Comparison of ENCODE assay signal across 9 mouse cellular contexts in the genomic region with DNA sequence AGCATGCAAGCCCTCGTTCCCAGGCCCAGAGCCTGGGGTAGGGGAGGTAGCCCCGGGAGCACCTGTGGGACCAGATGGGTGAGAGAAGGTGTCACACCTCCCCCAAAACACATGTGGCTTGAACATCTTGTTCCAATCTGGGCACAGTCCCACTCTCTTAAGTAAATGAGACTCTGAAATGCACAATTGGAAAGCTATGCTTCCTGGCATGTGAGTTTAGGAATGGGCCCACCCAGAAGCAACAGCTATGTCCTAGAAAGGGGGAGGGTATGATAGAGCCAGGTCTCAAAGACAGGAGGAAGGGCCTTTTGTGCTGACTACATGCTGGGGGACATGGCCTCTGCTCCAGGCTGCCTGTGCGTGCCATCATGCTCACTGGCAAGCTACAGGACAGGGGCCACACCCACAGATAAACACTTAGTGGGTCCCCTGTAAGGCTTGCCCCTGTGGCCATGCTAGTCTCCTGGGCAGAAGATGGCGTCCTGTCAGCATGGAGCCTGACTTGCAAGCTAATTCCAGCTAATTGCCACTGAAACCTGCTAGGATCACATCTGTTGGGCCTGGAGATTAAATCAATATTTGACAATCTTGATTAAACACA.
DNase-seq lines count a peak whose midpoint lies in the region; ATAC-seq and TF ChIP-seq lines count a peak whose summit lies in the region.
"Had no signal": no experiment of that assay in that cellular context is flagged by ENCODE, and none has a peak within 500 bp of the region (broad histone marks: within the 10 kb centered on the region; RNA-seq: fewer than 3 reads in every experiment).

No protein-coding gene starts in this region.

- no peak overlapping the region for H3K4me3 ChIP-seq in gastrocnemius, adult 2 months
- no peak overlapping the region for H3K4me3 ChIP-seq in hindbrain, embryonic 12.5 days
- no peak overlapping the region for H3K4me3 ChIP-seq in stomach, embryonic 16.5 days (replicated peaks; ENCODE audit: low read length)
- H3K4me3 ChIP-seq: liver, embryonic 13.5 days had no signal

- intact Hi-C loops in gastrocnemius, adult 2 months (cut with DNase I) = no loop called here

- peak; percentile 47 for ATAC-seq in hindbrain, embryonic 12.5 days (ENCODE audit: low FRiP score)
- ATAC-seq in megakaryocyte-erythroid progenitor cell, adult 5-6 weeks (replicated peaks; ENCODE audit: low FRiP score, low TSS enrichment, poor library complexity, severe bottlenecking) = peak; percentile 38; the same call in 1 of the 2 replicates
- peak; percentile 34; the same call in 1 of the 2 replicates for ATAC-seq in stomach, embryonic 16.5 days (ENCODE audit: insufficient read depth, low FRiP score)
- no peak for ATAC-seq in activated CD4-positive, CD25-positive, alpha-beta regulatory T cell, adult 4 months

- no peak overlapping the region for H3K9ac ChIP-seq in hindbrain, embryonic 12.5 days
- H3K9ac ChIP-seq in stomach, embryonic 16.5 days (ENCODE audit: low read length) = 0 out of 2 replicates have a peak overlapping the region, but pooled peaks have one; percentile 52
- H3K9ac ChIP-seq: liver, embryonic 13.5 days had no signal

- DNase-seq in gastrocnemius, adult 2 months = peak; percentile 14
- no peak for DNase-seq in gastrocnemius, adult 8-10 months (ENCODE audit: low spot score in 2 of 2)
- no peak for DNase-seq in kidney, postnatal 10 days
- DNase-seq in layer of hippocampus, adult 9-10 months (ENCODE audit: low spot score) = no peak
- DNase-seq: liver, embryonic 13.5 days had no signal

- TF ChIP-seq CTCF in gastrocnemius, adult 2 months (IDR thresholded peaks at IDR 0.05) = no peak

- no peaks in the 10 kb centered on the region for H3K27me3 ChIP-seq in hindbrain, embryonic 12.5 days
- H3K27me3 ChIP-seq in stomach, embryonic 16.5 days (ENCODE audit: control insufficient read depth, insufficient read depth, low read length) = no peaks in the 10 kb centered on the region
- H3K27me3 ChIP-seq: liver, embryonic 13.5 days had no signal

- no peak overlapping the region for H3K27ac ChIP-seq in gastrocnemius, adult 2 months
- no peak overlapping the region for H3K27ac ChIP-seq in hindbrain, embryonic 12.5 days
- peak overlapping the region; percentile 79 for H3K27ac ChIP-seq in stomach, embryonic 16.5 days (ENCODE audit: low read length)
- H3K27ac ChIP-seq: liver, embryonic 13.5 days had no signal

- no peaks in the 10 kb centered on the region for H3K36me3 ChIP-seq in hindbrain, embryonic 12.5 days
- no peaks in the 10 kb centered on the region for H3K36me3 ChIP-seq in stomach, embryonic 16.5 days (ENCODE audit: control insufficient read depth, insufficient read depth, low read length)
- H3K36me3 ChIP-seq: liver, embryonic 13.5 days had no signal

- WGBS in hindbrain, embryonic 12.5 days = 51% methylated on average over 4 of the region's 4 CpGs
- WGBS in stomach, embryonic 16.5 days = 47% methylated on average over 4 of the region's 4 CpGs

- peaks cover 21% of the 10 kb centered on the region for H3K4me1 ChIP-seq in hindbrain, embryonic 12.5 days
- H3K4me1 ChIP-seq in stomach, embryonic 16.5 days (ENCODE audit: control insufficient read depth, insufficient read depth, low read length) = peaks cover 25% of the 10 kb centered on the region

- H3K9me3 ChIP-seq in hindbrain, embryonic 12.5 days (replicated peaks) = no peaks in the 10 kb centered on the region
- no peaks in the 10 kb centered on the region for H3K9me3 ChIP-seq in stomach, embryonic 16.5 days (replicated peaks; ENCODE audit: control insufficient read depth, low read length)
- H3K9me3 ChIP-seq: liver, embryonic 13.5 days had no signal

- H3K4me2 ChIP-seq in hindbrain, embryonic 12.5 days (replicated peaks) = no peak overlapping the region
- no peak overlapping the region for H3K4me2 ChIP-seq in stomach, embryonic 16.5 days (ENCODE audit: low read depth, low read length)
- H3K4me2 ChIP-seq: liver, embryonic 13.5 days had no signal
